Mouse (Mus musculus): ENCODE measurements around the gene Gpd1. TPM values are rescaled to one million over a fixed set of nuclear protein-coding genes. Genes with fewer than 3 reads are reported as not detected.

The Gpd1 gene
- polyA plus RNA-seq, 1 experiment, result 6.9 TPM

- peak; percentile 9 for TF ChIP-seq POLR2A (IDR thresholded peaks at IDR 0.05; ENCODE audit: insufficient read length, low read depth)
- TF ChIP-seq SRF (IDR thresholded peaks at IDR 0.05; ENCODE audit: control insufficient read depth, insufficient read length, low read depth), result no peak
- peak; percentile 24 for TF ChIP-seq USF1 (IDR thresholded peaks at IDR 0.05; ENCODE audit: low read depth)
- no peak for TF ChIP-seq TCF12 (IDR thresholded peaks at IDR 0.05; ENCODE audit: insufficient read depth, poor library complexity, severe bottlenecking)
- H3K36me3 ChIP-seq (ENCODE audit: control insufficient read depth, insufficient read depth), result peaks cover 28% of the 10 kb centered on the region
- no peaks in the 10 kb centered on the region for H3K27me3 ChIP-seq (ENCODE audit: control insufficient read depth, insufficient read depth, insufficient read length)
- peaks cover 22% of the 10 kb centered on the region for H3K79me2 ChIP-seq (ENCODE audit: control insufficient read depth, insufficient read depth)
- no peak overlapping the region for H3K4me3 ChIP-seq
- H3K4me2 ChIP-seq (ENCODE audit: low read depth), result peak overlapping the region; percentile 39
- no peak overlapping the region for H3ac ChIP-seq (ENCODE audit: control insufficient read depth, insufficient read length)
Observed at GRCm38 (mm10) chr15:99704881-99705280, 12.4 kb upstream of the Gpd1 start.

DNA sequence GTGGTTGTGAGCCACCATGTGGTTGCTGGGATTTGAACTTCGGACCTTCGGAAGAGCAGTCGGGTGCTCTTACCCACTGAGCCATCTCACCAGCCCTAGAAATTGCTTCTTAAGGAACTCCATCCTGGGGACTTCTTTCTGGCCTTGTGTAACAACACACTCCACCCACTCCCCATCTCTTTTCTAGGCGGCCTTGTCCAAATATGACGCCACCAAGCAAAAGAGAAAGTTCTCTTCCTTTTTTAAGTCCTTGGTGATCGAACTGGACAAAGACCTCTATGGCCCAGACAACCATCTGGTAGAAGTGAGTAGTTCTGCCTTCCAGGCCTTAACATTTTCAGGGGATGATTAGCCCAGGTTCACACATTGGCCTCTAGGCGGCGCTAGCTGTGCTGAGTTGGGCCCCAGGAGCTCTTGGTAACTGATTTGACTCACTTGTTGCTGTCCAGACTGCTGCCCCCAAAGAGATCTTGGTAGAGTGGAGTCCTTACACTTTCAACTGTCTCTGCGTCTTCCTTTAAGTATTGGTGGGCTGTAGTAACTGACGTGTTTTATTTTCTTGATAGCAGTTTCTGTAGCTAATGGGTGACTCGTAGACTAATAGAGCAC is 11.8 kb upstream of the Gpd1 start, which contains the start of gene Gm17349:
Gm17349 (minus strand) TSS at position 51 of the 609 bp plus-strand sequence.
- H3K36me3 ChIP-seq (ENCODE audit: control insufficient read depth, insufficient read depth), result peaks cover 34% of the 10 kb centered on the region
- peak within 1 kb of the TSS; percentile 39 for H3K4me2 ChIP-seq (ENCODE audit: low read depth)
- no peak within 1 kb of the TSS for H3K4me3 ChIP-seq
- TF ChIP-seq TCF12 (IDR thresholded peaks at IDR 0.05; ENCODE audit: insufficient read depth, poor library complexity, severe bottlenecking) (no peak), MYOD1 (IDR thresholded peaks at IDR 0.05; ENCODE audit: control insufficient read depth in 1 of 3, insufficient read length in 2 of 3, low read depth in 2 of 3) (no peak), E2F4 (IDR thresholded peaks at IDR 0.05; ENCODE audit: insufficient read depth) (no peak), MYOG (IDR thresholded peaks at IDR 0.05; ENCODE audit: control insufficient read depth in 1 of 3, insufficient read depth in 1 of 3, insufficient read length in 2 of 3, low read depth in 2 of 3) (no peak), TCF3 (IDR thresholded peaks at IDR 0.05; ENCODE audit: insufficient read length, low read depth) (no peak)
- H3K27me3 ChIP-seq (ENCODE audit: control insufficient read depth, insufficient read depth, insufficient read length), result no peaks in the 10 kb centered on the region
- H3ac ChIP-seq (ENCODE audit: control insufficient read depth, insufficient read length), result no peak within 1 kb of the TSS
- H3K79me2 ChIP-seq (ENCODE audit: control insufficient read depth, insufficient read depth), result peaks cover 22% of the 10 kb centered on the region

DNA sequence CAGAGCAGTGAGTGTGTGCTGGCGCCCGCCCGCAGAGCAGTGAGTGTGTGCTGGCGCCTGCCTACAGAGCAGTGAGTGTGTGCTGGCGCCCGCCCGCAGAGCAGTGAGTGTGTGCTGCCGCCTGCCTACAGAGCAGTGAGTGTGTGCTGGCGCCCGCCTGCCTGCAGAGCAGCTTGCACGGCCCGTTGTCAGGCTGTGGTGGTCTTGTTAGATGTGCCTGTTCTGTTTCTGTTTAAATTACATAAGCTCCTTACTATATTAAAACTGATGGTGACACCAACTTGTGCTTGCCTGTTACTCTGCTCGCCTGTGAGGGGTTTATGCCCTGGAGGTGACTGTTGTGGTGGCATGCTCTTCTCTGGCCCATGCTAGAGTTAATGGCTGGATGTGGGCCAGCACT is 9.1 kb upstream of the Gpd1 start:
- peaks cover 6% of the 10 kb centered on the region for H3K79me2 ChIP-seq (ENCODE audit: control insufficient read depth, insufficient read depth)
- no peaks in the 10 kb centered on the region for H3K27me3 ChIP-seq (ENCODE audit: control insufficient read depth, insufficient read depth, insufficient read length)

GRCm38 (mm10) chr15:99710221-99711190 is 6.8 kb upstream of the Gpd1 start:
- no peak for TF ChIP-seq MAX (IDR thresholded peaks at IDR 0.05; ENCODE audit: low read depth)
- no peak for TF ChIP-seq CEBPB (IDR thresholded peaks at IDR 0.05; ENCODE audit: insufficient read depth, poor library complexity, severe bottlenecking)
- TF ChIP-seq MYOD1 (IDR thresholded peaks at IDR 0.05; ENCODE audit: control insufficient read depth in 1 of 3, insufficient read length in 2 of 3, low read depth in 2 of 3), result no peak
- TF ChIP-seq POLR2AphosphoS2 (IDR thresholded peaks at IDR 0.05; ENCODE audit: insufficient read length, low read depth), result no peak
- no peak for TF ChIP-seq USF1 (IDR thresholded peaks at IDR 0.05; ENCODE audit: low read depth)
- TF ChIP-seq REST (IDR thresholded peaks at IDR 0.05; ENCODE audit: insufficient read depth, insufficient read length), result no peak
- no peak for TF ChIP-seq E2F4 (IDR thresholded peaks at IDR 0.05; ENCODE audit: insufficient read depth)
- no peak for TF ChIP-seq MYOG (IDR thresholded peaks at IDR 0.05; ENCODE audit: control insufficient read depth in 1 of 3, insufficient read depth in 1 of 3, insufficient read length in 2 of 3, low read depth in 2 of 3)
- no peak for TF ChIP-seq SRF (IDR thresholded peaks at IDR 0.05; ENCODE audit: control insufficient read depth, insufficient read length, low read depth)
- no peak for TF ChIP-seq TCF3 (IDR thresholded peaks at IDR 0.05; ENCODE audit: insufficient read length, low read depth)
- no peak for TF ChIP-seq POLR2A (IDR thresholded peaks at IDR 0.05; ENCODE audit: insufficient read length, low read depth)
- no peak for TF ChIP-seq TCF12 (IDR thresholded peaks at IDR 0.05; ENCODE audit: insufficient read depth, poor library complexity, severe bottlenecking)
- no peak overlapping the region for H3K4me3 ChIP-seq
- no peak overlapping the region for H3K4me2 ChIP-seq (ENCODE audit: low read depth)
- no peak overlapping the region for H3ac ChIP-seq (ENCODE audit: control insufficient read depth, insufficient read length)
- H3K27me3 ChIP-seq (ENCODE audit: control insufficient read depth, insufficient read depth, insufficient read length), result no peaks in the 10 kb centered on the region
- peaks cover 59% of the 10 kb centered on the region for H3K36me3 ChIP-seq (ENCODE audit: control insufficient read depth, insufficient read depth)
- H3K79me2 ChIP-seq (ENCODE audit: control insufficient read depth, insufficient read depth), result no peaks in the 10 kb centered on the region

More for the DNA sequence above, 9.1 kb upstream of the Gpd1 start:
- no peak overlapping the region for H3K4me2 ChIP-seq (ENCODE audit: low read depth)
- H3ac ChIP-seq (ENCODE audit: control insufficient read depth, insufficient read length), result no peak overlapping the region
- TF ChIP-seq TCF3 (IDR thresholded peaks at IDR 0.05; ENCODE audit: insufficient read length, low read depth) (no peak), E2F4 (IDR thresholded peaks at IDR 0.05; ENCODE audit: insufficient read depth) (no peak), MAX (IDR thresholded peaks at IDR 0.05; ENCODE audit: low read depth) (no peak), CEBPB (IDR thresholded peaks at IDR 0.05; ENCODE audit: insufficient read depth, poor library complexity, severe bottlenecking) (no peak), POLR2A (IDR thresholded peaks at IDR 0.05; ENCODE audit: insufficient read length, low read depth) (no peak)
- H3K36me3 ChIP-seq (ENCODE audit: control insufficient read depth, insufficient read depth), result peaks cover 48% of the 10 kb centered on the region
- H3K4me3 ChIP-seq, result no peak overlapping the region

DNA sequence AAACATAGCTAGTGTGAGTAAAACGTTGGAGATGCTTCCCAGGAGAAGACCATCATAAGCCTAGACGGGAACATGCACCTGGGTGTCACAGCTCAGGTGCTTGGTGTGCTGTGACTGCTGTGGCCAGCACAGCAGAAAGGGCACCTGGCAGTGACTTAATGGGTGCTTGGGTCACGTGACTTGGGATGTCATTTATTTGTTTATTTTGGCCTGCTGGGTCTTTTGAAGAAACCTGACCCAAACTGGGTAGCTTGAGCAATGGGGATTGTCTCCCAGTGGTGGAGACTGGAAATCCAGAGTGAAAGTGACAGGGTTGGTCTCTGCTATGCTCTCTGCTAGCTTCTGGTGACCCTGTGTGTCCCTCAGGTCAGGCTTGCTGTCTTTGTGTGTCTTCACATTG is 5.8 kb upstream of the Gpd1 start:
- no peak for TF ChIP-seq SRF (IDR thresholded peaks at IDR 0.05; ENCODE audit: control insufficient read depth, insufficient read length, low read depth)
- TF ChIP-seq MYOG (IDR thresholded peaks at IDR 0.05; ENCODE audit: control insufficient read depth in 1 of 3, insufficient read depth in 1 of 3, insufficient read length in 2 of 3, low read depth in 2 of 3), result no peak
- TF ChIP-seq POLR2AphosphoS2 (IDR thresholded peaks at IDR 0.05; ENCODE audit: insufficient read length, low read depth), result no peak

More for the DNA sequence above, 5.8 kb upstream of the Gpd1 start:
- H3K79me2 ChIP-seq (ENCODE audit: control insufficient read depth, insufficient read depth), result no peaks in the 10 kb centered on the region
- H3K36me3 ChIP-seq (ENCODE audit: control insufficient read depth, insufficient read depth), result peaks cover 54% of the 10 kb centered on the region
- no peak overlapping the region for H3K4me3 ChIP-seq
- H3K27me3 ChIP-seq (ENCODE audit: control insufficient read depth, insufficient read depth, insufficient read length), result no peaks in the 10 kb centered on the region
- no peak overlapping the region for H3K4me2 ChIP-seq (ENCODE audit: low read depth)
- H3ac ChIP-seq (ENCODE audit: control insufficient read depth, insufficient read length), result no peak overlapping the region

All from myocyte (in vitro differentiated cells).